Mouse (Mus musculus): ENCODE results near the gene Dupd1. TPM values are rescaled to one million over a fixed set of nuclear protein-coding genes. Genes with fewer than 3 reads are reported as not detected.

Dupd1 gene
- 1 to 10 TPM in 1 of 2 experiments, under 1 TPM in 1; 0.23 to 1.2 TPM for total RNA-seq (2021)
- long read RNA-seq, experiment 1, partial matches to known transcripts = 1 of 3 reads
- long read RNA-seq, experiment 1, other reads (novel, unspliced or antisense) = 2 of 3 reads
- long read RNA-seq, experiment 2 = 0 reads

- DNase-seq = no peak
Observed at GRCm38 (mm10) chr14:21714486-21714885, at the start of gene Dupd1. TSS of gene Dupd1 (minus strand) at chr14:21714576.

GRCm38 (mm10) chr14:21763736-21764135, 49.4 kb upstream of the Dupd1 start:
- no peak for DNase-seq

GRCm38 (mm10) chr14:21761560-21761959, 47.2 kb upstream of the Dupd1 start:
- DNase-seq = peak; percentile 30 to 35

GRCm38 (mm10) chr14:21753367-21753766, 39.0 kb upstream of the Dupd1 start:
- DNase-seq = peak in 1 of 2 experiments; percentile 43

GRCm38 (mm10) chr14:21752411-21752810, 38.0 kb upstream of the Dupd1 start:
- DNase-seq = no peak

- DNase-seq = peak; percentile 78 to 81
Observed at GRCm38 (mm10) chr14:21750881-21751542, 36.6 kb upstream of the Dupd1 start, which contains the start of gene Dusp13. TSS of gene Dusp13 (minus strand) at chr14:21751181.

- peak; percentile 91 to 93 for DNase-seq
Observed at GRCm38 (mm10) chr14:21750008-21750880, 35.9 kb upstream of the Dupd1 start, which contains the start of gene Samd8. TSS of gene Samd8 (plus strand) at chr14:21750531.

- DNase-seq = peak; percentile 53 to 75
Observed at GRCm38 (mm10) chr14:21748142-21748870, 33.9 kb upstream of the Dupd1 start.

- DNase-seq = no peak
Observed at GRCm38 (mm10) chr14:21747436-21748141, 33.2 kb upstream of the Dupd1 start.

- no peak for DNase-seq
Observed at GRCm38 (mm10) chr14:21746846-21747245, 32.5 kb upstream of the Dupd1 start.

- no peak for DNase-seq
Observed at GRCm38 (mm10) chr14:21746251-21746650, 31.9 kb upstream of the Dupd1 start.

GRCm38 (mm10) chr14:21745149-21745548, 30.8 kb upstream of the Dupd1 start:
- DNase-seq = no peak

GRCm38 (mm10) chr14:21744169-21744568, 29.8 kb upstream of the Dupd1 start:
- no peak for DNase-seq

- no peak for DNase-seq
Observed at GRCm38 (mm10) chr14:21742441-21742840, 28.1 kb upstream of the Dupd1 start.

- DNase-seq = peak; percentile 85 to 86
Observed at GRCm38 (mm10) chr14:21741786-21742185, 27.4 kb upstream of the Dupd1 start.

- DNase-seq = no peak
Observed at GRCm38 (mm10) chr14:21741314-21741713, 26.9 kb upstream of the Dupd1 start.

GRCm38 (mm10) chr14:21740345-21740744, 26.0 kb upstream of the Dupd1 start:
- DNase-seq = no peak

- DNase-seq = peak in 1 of 2 experiments; percentile 41
Observed at GRCm38 (mm10) chr14:21733131-21733905, 18.9 kb upstream of the Dupd1 start.

- DNase-seq = no peak
Observed at GRCm38 (mm10) chr14:21729936-21730335, 15.6 kb upstream of the Dupd1 start.

GRCm38 (mm10) chr14:21729031-21729732, 14.8 kb upstream of the Dupd1 start:
- DNase-seq = no peak

Measured in adrenal gland, postnatal 36 days (tissue).